Mouse (Mus musculus) thymus, adult 2 months (tissue): ENCODE results near the gene Catip. TPM values are rescaled to one million over a fixed set of nuclear protein-coding genes. Genes with fewer than 3 reads are reported as not detected.

Experiments used
- DNase-seq: peaks from one replicate; pipeline ENCODE4 v3.0.0; 2021
- H3K27ac ChIP-seq: fragments of 200-500 bp; 2 replicates; pipeline ENCODE4 v1.5.1; 2012; ENCODE audit warnings: low read length, control low read depth; ENCODE audit not compliant: control insufficient read depth, insufficient read depth
- H3K27me3 ChIP-seq: fragments of 200-500 bp; 2 replicates; pipeline ENCODE4 v1.6.1; 2012; ENCODE audit warnings: mild to moderate bottlenecking, low read length, moderate library complexity, mixed read lengths; ENCODE audit not compliant: control insufficient read depth, insufficient read depth
- H3K36me3 ChIP-seq: fragments of 200-500 bp; 2 replicates; pipeline ENCODE4 v1.6.1; 2012; ENCODE audit warnings: mild to moderate bottlenecking, low read length, moderate library complexity; ENCODE audit not compliant: control insufficient read depth, insufficient read depth
- H3K4me1 ChIP-seq: fragments of 200-500 bp; replicated peaks from 2 replicates; pipeline ENCODE4 v1.6.1; 2012; ENCODE audit warnings: low read length; ENCODE audit not compliant: control insufficient read depth, insufficient read depth
- H3K4me3 ChIP-seq: fragments of 200-500 bp; 2 replicates; pipeline ENCODE4 v1.5.1; 2012; ENCODE audit warnings: mild to moderate bottlenecking, low read length, control low read depth, moderate library complexity; ENCODE audit not compliant: control insufficient read depth, insufficient read depth
- CTCF ChIP-seq: fragments of 200-500 bp; IDR thresholded peaks from 2 replicates; pipeline ENCODE4 v1.5.1; 2012; ENCODE audit warnings: mild to moderate bottlenecking, control low read depth, low read length, moderate library complexity, borderline replicate concordance; ENCODE audit not compliant: control insufficient read depth, poor library complexity, insufficient read depth; ENCODE audit errors: extremely low read depth
- POLR2A ChIP-seq: fragments of 200-500 bp; IDR thresholded peaks from 2 replicates; pipeline ENCODE4 v1.6.1; 2012; ENCODE audit warnings: mild to moderate bottlenecking, low read length, control low read depth, moderate library complexity; ENCODE audit not compliant: control insufficient read depth, poor library complexity, insufficient read depth; ENCODE audit errors: extremely low read depth
- WGBS: fragments of 180-500 bp; shearing (Covaris S2); methylation state at CpG from one replicate; pipeline ENCODE4 v1.1.7; 2018; 5-methylcytosine and 5-hydroxymethylcytosine counted together
- polyA plus RNA-seq: library from polyadenylated mRNA; depleted of rRNA; stranded (reverse); fragments of >200 nt; gene quantifications from 2 replicates; pipeline ENCODE4 v1.2.3, GENCODE M21; 2012

The Catip gene
- polyA plus RNA-seq, 1 experiment, result 0.13 TPM

DNA sequence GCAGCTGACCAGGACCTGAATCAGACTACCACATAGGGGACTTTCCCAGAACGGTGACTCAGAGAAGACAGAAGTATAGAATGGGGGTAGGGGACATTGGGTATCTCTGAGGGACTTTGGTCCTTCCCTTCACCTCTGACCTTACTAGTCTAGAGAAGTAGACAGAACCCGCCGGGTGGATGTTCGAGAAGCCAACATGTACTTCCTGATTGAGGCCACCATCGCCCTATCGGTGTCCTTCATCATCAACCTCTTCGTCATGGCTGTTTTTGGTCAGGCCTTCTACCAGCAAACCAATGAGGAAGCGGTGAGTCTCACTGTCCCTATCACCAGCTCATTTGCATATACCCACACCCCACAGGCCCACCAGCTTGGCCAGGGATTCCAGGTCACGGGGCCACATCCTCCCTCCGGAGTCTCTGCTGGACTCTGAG, 19.7 kb downstream of the Catip start:
- H3K4me3 ChIP-seq, result no peak overlapping the region
- H3K4me1 ChIP-seq, result peaks cover 8% of the 10 kb centered on the region
- DNase-seq, result no peak
- no peaks in the 10 kb centered on the region for H3K36me3 ChIP-seq
- TF ChIP-seq CTCF (no peak), POLR2A (no peak)
- no peaks in the 10 kb centered on the region for H3K27me3 ChIP-seq
- 80% methylated on average over 10 of the region's 10 CpGs for WGBS
- no peak overlapping the region for H3K27ac ChIP-seq

DNA sequence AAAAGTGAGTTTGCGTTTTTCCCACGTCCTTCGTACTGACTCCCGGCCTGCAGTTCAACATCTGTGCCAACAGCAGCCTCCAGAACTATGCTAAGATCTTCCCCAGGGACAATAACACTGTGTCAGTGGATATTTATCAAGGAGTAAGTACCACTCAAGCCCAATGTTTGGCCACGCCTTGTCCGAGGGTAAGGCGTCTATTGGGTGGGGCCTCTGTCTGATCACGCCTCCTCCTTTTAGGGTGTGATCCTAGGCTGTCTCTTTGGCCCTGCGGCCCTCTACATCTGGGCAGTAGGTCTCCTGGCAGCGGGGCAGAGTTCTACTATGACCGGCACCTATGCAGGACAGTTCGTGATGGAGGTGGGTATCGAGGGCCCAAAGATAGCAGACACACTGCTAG, 21.5 kb downstream of the Catip start:
- Histone ChIP-seq H3K4me1 (peaks cover 14% of the 10 kb centered on the region), H3K27ac (no peak overlapping the region), H3K4me3 (no peak overlapping the region), H3K36me3 (no peaks in the 10 kb centered on the region), H3K27me3 (no peaks in the 10 kb centered on the region)
- TF ChIP-seq POLR2A, result no peak
- TF ChIP-seq CTCF, result no peak
- WGBS, result 95% methylated on average over 13 of the region's 13 CpGs
- no peak for DNase-seq

DNA sequence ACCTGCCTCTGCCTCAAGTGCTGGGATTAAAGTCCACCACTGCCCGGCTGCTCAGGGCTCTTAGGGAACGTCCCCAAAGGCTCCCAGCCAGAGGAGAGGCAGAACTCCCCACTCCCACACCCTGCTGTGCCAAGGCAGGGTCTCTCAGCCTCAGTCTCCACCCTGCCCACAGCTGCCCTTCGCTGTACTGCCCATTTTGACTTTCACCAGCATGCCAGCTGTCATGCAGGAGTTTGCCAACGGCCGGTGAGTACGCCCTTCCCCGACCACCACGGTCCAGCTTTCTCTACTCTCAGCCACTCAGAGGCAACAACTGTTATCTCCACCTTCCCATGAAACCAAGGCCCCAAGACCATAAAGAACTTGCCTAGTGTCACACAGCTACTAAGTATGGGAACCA, 22.6 kb downstream of the Catip start:
- Histone ChIP-seq H3K27me3 (no peaks in the 10 kb centered on the region), H3K27ac (no peak overlapping the region), H3K4me3 (no peak overlapping the region), H3K36me3 (no peaks in the 10 kb centered on the region), H3K4me1 (peaks cover 18% of the 10 kb centered on the region)
- 93% methylated on average over 8 of the region's 8 CpGs for WGBS
- no peak for DNase-seq
- no peak for TF ChIP-seq CTCF
- no peak for TF ChIP-seq POLR2A

DNA sequence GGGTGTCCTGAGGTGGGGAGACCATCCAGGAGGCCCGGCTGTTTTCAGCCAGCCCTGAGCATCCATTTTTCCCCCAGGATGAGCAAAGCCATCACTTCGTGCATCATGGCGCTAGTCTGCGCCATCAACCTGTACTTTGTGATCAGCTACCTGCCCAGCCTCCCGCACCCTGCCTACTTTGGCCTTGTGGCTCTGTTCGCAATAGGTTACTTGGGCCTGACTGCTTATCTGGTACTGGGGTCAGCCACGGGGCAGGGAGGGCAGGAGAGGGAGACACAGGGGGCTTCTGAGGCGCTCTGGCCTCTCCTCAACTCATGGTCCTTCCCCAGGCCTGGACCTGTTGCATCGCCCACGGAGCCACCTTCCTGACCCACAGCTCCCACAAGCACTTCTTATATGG, 23.2 kb downstream of the Catip start:
- H3K36me3 ChIP-seq, result no peaks in the 10 kb centered on the region
- H3K4me3 ChIP-seq, result no peak overlapping the region
- DNase-seq, result no peak
- whole genome bisulfite sequencing, result 98% methylated on average over 10 of the region's 10 CpGs
- no peaks in the 10 kb centered on the region for H3K27me3 ChIP-seq
- H3K27ac ChIP-seq, result no peak overlapping the region
- H3K4me1 ChIP-seq, result peaks cover 20% of the 10 kb centered on the region
- no peak for TF ChIP-seq POLR2A
- no peak for TF ChIP-seq CTCF

DNA sequence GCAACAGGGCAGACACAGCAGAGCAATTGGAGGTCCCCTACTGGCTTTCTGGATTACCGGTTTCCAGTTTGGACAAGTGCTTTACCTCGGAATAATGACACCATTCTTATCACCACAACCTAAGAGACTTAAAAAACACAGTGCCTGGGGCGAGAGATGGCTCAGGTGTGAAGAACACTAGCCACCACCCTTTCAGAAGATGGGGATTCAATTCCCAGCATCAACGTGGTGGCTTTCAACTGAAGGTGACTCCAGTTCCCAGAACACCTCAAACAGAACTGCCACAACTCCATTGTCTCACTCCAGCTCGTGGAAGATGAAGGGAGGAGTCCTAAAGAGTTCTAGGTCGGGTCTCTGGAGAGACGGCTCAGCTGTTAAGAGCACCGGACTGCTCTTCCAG, 23.6 kb downstream of the Catip start:
- H3K27me3 ChIP-seq, result no peaks in the 10 kb centered on the region
- TF ChIP-seq CTCF, result no peak
- no peak for TF ChIP-seq POLR2A

DNA sequence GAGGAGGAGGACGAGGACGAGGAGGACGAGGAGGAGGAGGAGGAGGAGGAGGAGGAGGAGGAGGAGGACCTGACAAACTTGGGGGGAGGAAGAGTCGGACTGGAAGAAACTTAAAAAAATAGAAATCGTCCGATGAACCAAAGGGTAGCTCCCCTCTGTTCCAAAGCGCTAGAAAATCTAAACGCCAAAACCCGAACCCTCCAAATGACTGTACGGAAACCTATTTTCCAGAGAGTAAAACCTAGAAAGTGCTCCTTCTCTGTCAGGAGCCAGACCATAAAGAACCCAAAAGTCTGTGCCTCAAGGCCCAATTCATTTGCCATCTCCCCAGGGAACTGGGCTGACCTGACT, 24.4 kb downstream of the Catip start:
- H3K27ac ChIP-seq, result peak overlapping the region; percentile 86
- H3K4me3 ChIP-seq, result peak overlapping the region; percentile 76
- no peaks in the 10 kb centered on the region for H3K36me3 ChIP-seq
- no peak for DNase-seq
- H3K4me1 ChIP-seq, result peaks cover 28% of the 10 kb centered on the region
- no peaks in the 10 kb centered on the region for H3K27me3 ChIP-seq
- TF ChIP-seq CTCF (no peak), POLR2A (no peak)
- 61% methylated on average over 7 of the region's 10 CpGs for WGBS

More for the DNA sequence above, 23.6 kb downstream of the Catip start:
- DNase-seq, result no peak
- Histone ChIP-seq H3K4me3 (no peak overlapping the region), H3K27ac (no peak overlapping the region), H3K4me1 (peaks cover 24% of the 10 kb centered on the region), H3K36me3 (no peaks in the 10 kb centered on the region)
- WGBS, result 91% methylated on average over 8 of the region's 8 CpGs

DNA sequence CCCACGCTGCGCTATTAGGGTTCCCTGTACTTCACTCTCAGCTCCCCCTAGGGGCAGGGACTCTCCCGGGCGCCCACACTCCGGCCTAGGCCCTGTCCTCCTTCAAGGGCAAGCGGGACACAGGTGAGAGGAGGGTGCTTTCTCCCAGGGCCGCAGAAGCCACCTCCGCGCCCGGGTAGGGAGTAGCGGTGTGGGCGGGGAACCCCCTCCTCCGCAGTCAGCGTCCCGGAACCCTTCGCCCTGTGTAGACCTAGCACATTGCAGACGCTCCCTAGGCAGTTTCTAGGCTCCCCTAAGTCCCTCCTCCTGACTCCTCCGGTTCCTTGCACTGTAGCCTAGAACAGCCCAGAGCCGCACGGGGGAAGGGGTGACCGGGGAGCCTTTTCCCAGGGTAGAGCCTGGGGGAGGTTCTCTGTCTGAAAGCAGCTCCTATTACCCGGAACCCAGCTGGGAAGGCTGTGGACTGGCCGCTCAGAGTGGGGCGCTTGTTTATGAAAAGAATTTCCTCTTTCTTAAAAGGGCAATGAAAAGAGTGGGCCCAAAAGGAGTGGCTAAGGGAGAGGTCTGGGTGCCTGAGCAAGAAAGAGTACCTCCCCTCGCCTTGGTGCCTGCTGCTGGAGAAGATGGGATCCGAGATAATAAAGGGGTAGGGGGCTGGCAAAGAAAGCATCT, 24.9 kb downstream of the Catip start:
- DNase-seq, result peak; percentile 96
- Histone ChIP-seq H3K4me3 (peak overlapping the region; percentile 76), H3K4me1 (peaks cover 28% of the 10 kb centered on the region), H3K36me3 (no peaks in the 10 kb centered on the region), H3K27ac (peak overlapping the region; percentile 86), H3K27me3 (no peaks in the 10 kb centered on the region)
- under 1% methylated on average over 26 of the region's 26 CpGs for WGBS
- TF ChIP-seq POLR2A (peak; percentile 51; the same call in 1 of the 2 replicates), CTCF (peak; percentile 77; the same call in 1 of the 2 replicates)
